Mouse (Mus musculus): ENCODE measurements around the gene Cpm. TPM values are rescaled to one million over a fixed set of nuclear protein-coding genes. Genes with fewer than 3 reads are reported as not detected.

Gene Cpm
- polyA plus RNA-seq, 2 experiments, result 24.4 to 41.6 TPM

DNA sequence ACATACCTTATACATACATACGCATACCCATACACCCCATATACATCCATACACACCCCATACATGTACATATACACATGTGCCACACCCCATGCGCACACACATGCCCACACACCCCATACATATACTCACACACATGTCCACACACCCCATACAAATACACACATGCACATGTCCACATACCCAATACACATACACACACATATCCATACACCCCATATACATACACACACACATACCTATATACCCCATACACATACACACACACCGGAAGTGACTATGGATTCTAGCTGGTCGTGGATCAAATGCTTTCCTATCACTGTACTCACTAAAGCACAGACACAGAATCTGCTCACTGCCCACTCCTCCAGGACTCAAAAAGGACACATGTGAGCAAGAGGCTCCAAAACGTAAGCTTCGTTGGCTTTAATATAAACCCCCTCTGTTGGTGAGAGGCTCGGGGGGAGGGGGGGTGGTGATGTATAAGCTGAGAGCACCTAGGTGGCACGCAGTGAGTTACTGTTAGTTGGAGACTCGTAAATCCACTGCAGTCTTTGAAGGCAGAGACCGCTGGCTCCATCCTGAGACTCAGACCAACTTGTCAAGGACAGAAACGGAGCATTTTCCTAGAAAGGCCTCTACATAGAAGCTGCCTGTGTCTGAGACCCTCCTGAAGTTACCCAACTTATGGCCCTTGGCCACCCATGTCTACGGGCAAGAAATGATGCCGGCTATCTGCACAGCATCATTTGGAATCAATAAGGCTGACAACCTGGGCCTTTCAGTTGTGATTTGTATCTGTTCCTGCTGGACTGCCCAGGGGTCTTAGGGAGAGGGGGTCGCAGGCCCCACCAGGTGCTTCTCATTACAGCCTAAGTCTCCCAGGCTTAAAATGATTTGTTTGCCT, 45.9 kb upstream of the Cpm start:
- no peak for TF ChIP-seq POLR2A (IDR thresholded peaks at IDR 0.05; ENCODE audit: borderline replicate concordance, extremely low read depth, insufficient read depth, insufficient read length)
- H3K36me3 ChIP-seq (ENCODE audit: control insufficient read depth, insufficient read depth, low read length), result no peaks in the 10 kb centered on the region
- WGBS, result 31% methylated on average over 14 of the region's 14 CpGs
- H3K9me3 ChIP-seq (ENCODE audit: control insufficient read depth, low read length), result no peaks in the 10 kb centered on the region
- DNase-seq (ENCODE audit: low spot score) (no peak), ATAC-seq (ENCODE audit: low FRiP score, low read depth) (no peak)
- H3K27ac ChIP-seq (replicated peaks; ENCODE audit: low read depth, low read length), result no peak overlapping the region
- no peak overlapping the region for H3K9ac ChIP-seq (ENCODE audit: low read depth, low read length, severe bottlenecking)
- H3K4me1 ChIP-seq (ENCODE audit: control insufficient read depth, insufficient read depth, low read length), result peaks cover 14% of the 10 kb centered on the region
- H3K27me3 ChIP-seq (ENCODE audit: control insufficient read depth, insufficient read depth, low read length), result no peaks in the 10 kb centered on the region
- H3K4me3 ChIP-seq (replicated peaks; ENCODE audit: low read length), result no peak overlapping the region
- no peak overlapping the region for H3K4me2 ChIP-seq (replicated peaks; ENCODE audit: low read depth, low read length, severe bottlenecking)

DNA sequence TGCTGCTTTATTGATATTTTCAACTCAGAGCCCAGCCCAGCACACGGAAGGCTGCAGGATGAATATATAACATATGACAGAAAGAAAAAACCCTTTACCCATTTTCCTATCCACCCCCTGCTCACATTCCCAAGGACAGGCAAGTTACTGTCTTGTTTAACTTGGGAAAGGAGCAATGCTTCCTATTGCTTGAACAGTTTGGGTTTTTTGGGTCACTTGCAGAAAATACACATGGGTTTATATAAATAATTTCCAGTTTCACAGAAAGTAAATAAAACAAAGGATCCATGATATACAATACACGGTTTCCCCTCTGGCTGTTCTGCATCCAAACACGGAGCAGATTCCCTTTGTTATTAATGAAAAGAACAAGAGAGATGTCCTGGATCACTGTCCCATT, 45.2 kb upstream of the Cpm start:
- Histone ChIP-seq H3K4me3 (replicated peaks; ENCODE audit: low read length) (no peak overlapping the region), H3K9ac (ENCODE audit: low read depth, low read length, severe bottlenecking) (no peak overlapping the region), H3K4me1 (ENCODE audit: control insufficient read depth, insufficient read depth, low read length) (peaks cover 14% of the 10 kb centered on the region), H3K27ac (replicated peaks; ENCODE audit: low read depth, low read length) (no peak overlapping the region), H3K27me3 (ENCODE audit: control insufficient read depth, insufficient read depth, low read length) (no peaks in the 10 kb centered on the region), H3K36me3 (ENCODE audit: control insufficient read depth, insufficient read depth, low read length) (no peaks in the 10 kb centered on the region), H3K9me3 (ENCODE audit: control insufficient read depth, low read length) (no peaks in the 10 kb centered on the region), H3K4me2 (replicated peaks; ENCODE audit: low read depth, low read length, severe bottlenecking) (no peak overlapping the region)
- DNase-seq (ENCODE audit: low spot score), result no peak
- WGBS, result 44% methylated on average over 3 of the region's 3 CpGs
- no peak for TF ChIP-seq POLR2A (IDR thresholded peaks at IDR 0.05; ENCODE audit: borderline replicate concordance, extremely low read depth, insufficient read depth, insufficient read length)
- no peak for ATAC-seq (ENCODE audit: low FRiP score, low read depth)

DNA sequence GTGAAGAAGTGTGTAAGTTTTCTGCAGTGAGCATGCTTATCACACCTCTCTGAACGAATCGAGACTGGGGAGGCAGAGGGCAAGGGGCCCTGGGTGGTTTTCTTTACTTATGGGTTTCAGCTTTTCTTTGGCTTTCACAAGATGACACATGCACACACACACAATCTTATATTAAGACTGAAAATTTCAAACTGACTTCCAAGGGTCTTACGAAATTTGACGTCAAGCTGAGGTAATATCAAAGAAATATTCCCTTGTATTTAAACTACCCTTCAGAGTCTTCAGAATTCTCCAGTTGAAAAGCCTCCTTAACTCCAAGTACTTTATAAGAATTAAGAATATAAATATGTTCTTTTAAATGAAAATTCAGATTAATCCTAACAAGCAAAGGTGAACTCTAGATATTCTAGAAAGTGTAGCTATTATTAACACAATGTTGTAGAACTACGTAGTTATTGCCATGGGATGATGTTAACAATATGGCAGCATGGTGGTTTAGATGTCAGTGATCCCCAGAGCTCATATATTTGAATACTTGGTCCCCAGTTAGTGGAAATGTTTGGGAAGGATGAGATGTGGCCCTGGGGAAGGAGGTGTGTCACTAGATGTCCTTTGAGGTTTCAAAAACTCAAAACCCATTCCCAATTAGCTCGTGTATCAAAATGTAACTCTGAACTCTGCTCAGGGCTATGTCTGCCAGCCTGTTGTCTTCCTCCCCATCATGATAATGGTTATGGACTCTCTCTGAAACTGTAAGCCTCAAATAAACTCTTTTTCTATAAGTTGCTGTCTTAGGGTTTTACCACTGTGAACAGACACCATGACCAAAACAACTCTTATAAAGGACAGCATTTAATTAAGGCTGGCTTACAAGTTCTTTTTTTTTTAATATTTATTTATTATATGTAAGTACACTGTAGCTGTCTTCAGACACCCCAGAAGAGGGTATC, 44.5 kb upstream of the Cpm start:
- H3K27ac ChIP-seq (replicated peaks; ENCODE audit: low read depth, low read length), result no peak overlapping the region
- H3K9me3 ChIP-seq (ENCODE audit: control insufficient read depth, low read length), result no peaks in the 10 kb centered on the region
- DNase-seq (ENCODE audit: low spot score) (no peak), ATAC-seq (ENCODE audit: low FRiP score, low read depth) (no peak)
- H3K27me3 ChIP-seq (ENCODE audit: control insufficient read depth, insufficient read depth, low read length), result no peaks in the 10 kb centered on the region
- no peaks in the 10 kb centered on the region for H3K36me3 ChIP-seq (ENCODE audit: control insufficient read depth, insufficient read depth, low read length)
- no peak overlapping the region for H3K9ac ChIP-seq (ENCODE audit: low read depth, low read length, severe bottlenecking)
- WGBS, result 71% methylated on average over 6 of the region's 6 CpGs
- H3K4me2 ChIP-seq (replicated peaks; ENCODE audit: low read depth, low read length, severe bottlenecking), result no peak overlapping the region
- no peak overlapping the region for H3K4me3 ChIP-seq (replicated peaks; ENCODE audit: low read length)
- TF ChIP-seq POLR2A (IDR thresholded peaks at IDR 0.05; ENCODE audit: borderline replicate concordance, extremely low read depth, insufficient read depth, insufficient read length), result no peak
- peaks cover 14% of the 10 kb centered on the region for H3K4me1 ChIP-seq (ENCODE audit: control insufficient read depth, insufficient read depth, low read length)

DNA sequence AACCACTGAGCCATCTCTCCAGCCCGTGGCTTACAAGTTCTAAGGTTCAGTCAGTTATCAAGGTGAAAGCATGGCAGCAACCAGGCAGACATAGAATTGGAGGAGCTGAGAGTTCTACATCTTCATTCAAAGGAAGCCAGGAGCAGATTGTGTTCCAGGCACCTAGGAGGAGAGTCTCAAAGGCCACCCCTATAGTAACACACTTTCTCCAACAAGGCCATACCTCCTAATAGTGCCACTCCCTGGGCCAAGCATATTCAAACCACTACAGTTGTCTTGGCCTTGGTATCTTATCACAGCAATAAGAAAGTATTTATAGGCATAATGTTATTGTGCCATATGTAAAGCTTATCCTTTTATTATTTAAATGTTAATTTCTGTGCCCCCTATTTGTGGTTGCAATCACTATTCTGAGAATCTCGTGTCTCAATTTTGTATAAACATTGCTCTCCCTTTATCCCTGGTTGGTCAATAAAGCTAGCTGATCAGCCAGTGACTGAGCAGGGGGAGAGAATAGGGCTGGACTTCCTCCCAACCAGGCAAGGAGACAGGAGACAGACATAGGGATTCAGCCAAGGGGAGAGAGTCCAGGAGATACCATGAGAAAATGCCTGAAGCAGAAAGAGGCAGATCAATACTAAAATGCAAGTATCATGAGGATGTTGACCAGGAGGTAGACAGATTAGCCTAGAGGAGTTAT, 43.5 kb upstream of the Cpm start:
- peaks cover 14% of the 10 kb centered on the region for H3K4me1 ChIP-seq (ENCODE audit: control insufficient read depth, insufficient read depth, low read length)
- no peak overlapping the region for H3K4me3 ChIP-seq (replicated peaks; ENCODE audit: low read length)
- no peaks in the 10 kb centered on the region for H3K27me3 ChIP-seq (ENCODE audit: control insufficient read depth, insufficient read depth, low read length)
- TF ChIP-seq POLR2A (IDR thresholded peaks at IDR 0.05; ENCODE audit: borderline replicate concordance, extremely low read depth, insufficient read depth, insufficient read length), result no peak
- 77% methylated on average over 2 of the region's 2 CpGs for WGBS
- ATAC-seq (ENCODE audit: low FRiP score, low read depth), result no peak
- no peak for DNase-seq (ENCODE audit: low spot score)
- H3K36me3 ChIP-seq (ENCODE audit: control insufficient read depth, insufficient read depth, low read length), result no peaks in the 10 kb centered on the region
- H3K9me3 ChIP-seq (ENCODE audit: control insufficient read depth, low read length), result no peaks in the 10 kb centered on the region
- no peak overlapping the region for H3K27ac ChIP-seq (replicated peaks; ENCODE audit: low read depth, low read length)
- H3K9ac ChIP-seq (ENCODE audit: low read depth, low read length, severe bottlenecking), result no peak overlapping the region
- H3K4me2 ChIP-seq (replicated peaks; ENCODE audit: low read depth, low read length, severe bottlenecking), result no peak overlapping the region

GRCm38 (mm10) chr10:117586859-117587258, 42.4 kb upstream of the Cpm start:
- Histone ChIP-seq H3K4me1 (ENCODE audit: control insufficient read depth, insufficient read depth, low read length) (peaks cover 16% of the 10 kb centered on the region), H3K9ac (ENCODE audit: low read depth, low read length, severe bottlenecking) (no peak overlapping the region), H3K36me3 (ENCODE audit: control insufficient read depth, insufficient read depth, low read length) (no peaks in the 10 kb centered on the region), H3K4me2 (replicated peaks; ENCODE audit: low read depth, low read length, severe bottlenecking) (no peak overlapping the region), H3K9me3 (ENCODE audit: control insufficient read depth, low read length) (no peaks in the 10 kb centered on the region), H3K4me3 (replicated peaks; ENCODE audit: low read length) (no peak overlapping the region), H3K27me3 (ENCODE audit: control insufficient read depth, insufficient read depth, low read length) (no peaks in the 10 kb centered on the region), H3K27ac (replicated peaks; ENCODE audit: low read depth, low read length) (no peak overlapping the region; the same call in 1 of the 2 replicates)
- WGBS, result 21% methylated on average over 11 of the region's 11 CpGs
- no peak for TF ChIP-seq POLR2A (IDR thresholded peaks at IDR 0.05; ENCODE audit: borderline replicate concordance, extremely low read depth, insufficient read depth, insufficient read length)
- ATAC-seq (ENCODE audit: low FRiP score, low read depth), result peak; percentile 63
- peak; percentile 36 for DNase-seq (ENCODE audit: low spot score)
